Mouse (Mus musculus) adrenal gland, adult 8-10 months (tissue): Measurements from ENCODE around the gene Lyrm1. TPM values are rescaled to one million over a fixed set of nuclear protein-coding genes. Genes with fewer than 3 reads are reported as not detected.

Experiments
- DNase-seq: peaks from one replicate; pipeline ENCODE4 v3.0.0; 2022
- total RNA-seq, 4 experiments: library from RNA; stranded (reverse); gene quantifications; 2 replicates each; pipeline ENCODE4 v1.2.4; 2022

Gene Lyrm1
- total RNA-seq: 1 to 10 TPM; 5.7 to 6.9 (median 5.8) TPM

GRCm38 (mm10) chr7:119895639-119896512, at the start of gene Lyrm1, which contains the start of gene Dcun1d3:
Gene Lyrm1 (plus strand): TSS chr7:119895861.
Gene Dcun1d3 (minus strand): TSS chr7:119896298.
- peak; percentile 97 for DNase-seq

DNA sequence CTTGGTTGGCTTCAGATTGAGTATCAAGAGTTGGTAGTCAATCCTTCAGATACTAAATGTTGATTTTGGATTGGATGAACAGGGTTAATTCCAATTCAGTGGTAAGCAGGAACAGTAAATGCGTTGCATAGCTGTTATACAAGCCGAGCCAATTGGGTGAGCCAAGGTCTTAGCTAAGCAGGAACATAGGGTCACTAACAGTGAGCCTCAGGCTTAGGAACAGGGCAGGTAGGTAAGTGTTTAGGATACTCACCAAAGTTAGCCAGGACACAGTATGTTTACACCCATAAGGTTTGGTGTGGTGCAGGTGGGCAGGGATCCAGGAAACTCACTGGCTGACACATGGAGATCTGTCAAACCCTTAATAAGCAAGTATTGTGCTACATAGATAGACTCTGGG, 48.3 kb upstream of the Lyrm1 start:
- DNase-seq: no peak

DNA sequence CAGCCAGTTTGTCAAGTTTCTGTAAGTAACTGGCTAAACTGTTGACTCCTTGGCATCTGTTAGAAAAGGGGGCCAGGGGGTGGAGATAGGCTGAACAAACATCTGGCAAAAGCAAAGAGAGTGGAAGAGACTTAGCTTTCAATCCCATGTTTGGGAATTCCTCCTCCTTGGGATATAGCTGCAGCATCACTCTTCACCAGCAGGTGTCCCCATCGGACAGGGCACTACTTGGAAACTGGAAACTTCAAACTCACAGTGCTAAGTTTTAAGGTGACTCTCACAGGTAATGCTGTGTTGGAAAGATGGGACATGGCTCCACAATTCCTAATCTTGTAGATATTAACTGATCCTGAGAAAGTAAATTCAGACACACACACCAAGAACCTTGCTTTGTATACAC, 46.6 kb upstream of the Lyrm1 start:
- peak; percentile 31 for DNase-seq

DNA sequence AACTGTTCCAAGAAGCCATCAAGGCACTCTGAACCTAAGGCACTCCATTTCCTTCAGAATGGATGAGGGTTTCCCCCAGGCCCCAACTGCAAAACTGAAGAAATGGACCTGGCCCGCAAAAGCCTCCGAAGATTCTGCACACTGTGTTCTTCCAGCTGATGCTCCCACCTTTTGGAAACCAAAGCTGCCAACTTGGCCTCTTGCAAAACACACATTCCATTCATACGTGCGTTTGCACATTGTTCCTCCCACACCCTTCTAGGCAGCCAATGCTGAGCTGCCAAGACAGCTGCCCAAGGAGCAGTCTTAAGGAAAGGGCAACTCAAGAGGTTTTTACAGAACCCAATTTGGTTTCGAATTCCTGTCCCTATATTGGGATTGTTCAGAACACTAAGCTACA, 44.9 kb upstream of the Lyrm1 start:
- peak; percentile 9 for DNase-seq

- DNase-seq: no peak
Observed at GRCm38 (mm10) chr7:119852494-119852893, 43.2 kb upstream of the Lyrm1 start.

- no peak for DNase-seq
Observed at GRCm38 (mm10) chr7:119853186-119853585, 42.5 kb upstream of the Lyrm1 start.

- DNase-seq: no peak
Observed at GRCm38 (mm10) chr7:119854362-119854761, 41.3 kb upstream of the Lyrm1 start.

- no peak for DNase-seq
Observed at GRCm38 (mm10) chr7:119855031-119855430, 40.6 kb upstream of the Lyrm1 start.

DNA sequence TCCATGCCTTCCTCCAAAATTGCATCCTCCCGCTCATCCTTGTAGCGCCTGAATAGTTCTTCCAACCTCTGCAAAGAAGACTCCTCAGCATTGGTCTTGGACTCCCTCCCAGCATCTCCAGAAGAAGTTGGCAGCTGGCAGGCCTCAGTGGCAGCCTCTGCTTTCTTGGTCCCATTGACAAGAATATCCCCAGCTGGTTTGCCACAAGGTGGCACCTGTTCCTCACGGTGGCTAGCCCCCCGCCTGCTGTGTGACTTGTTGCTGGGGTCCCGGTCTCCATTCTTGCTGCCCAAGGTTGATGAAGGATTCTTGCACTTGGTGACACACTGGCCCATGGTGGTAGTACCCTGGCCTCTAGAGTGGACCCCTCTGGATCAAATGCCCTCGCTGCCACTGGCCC, 36.2 kb upstream of the Lyrm1 start:
- DNase-seq: no peak

DNA sequence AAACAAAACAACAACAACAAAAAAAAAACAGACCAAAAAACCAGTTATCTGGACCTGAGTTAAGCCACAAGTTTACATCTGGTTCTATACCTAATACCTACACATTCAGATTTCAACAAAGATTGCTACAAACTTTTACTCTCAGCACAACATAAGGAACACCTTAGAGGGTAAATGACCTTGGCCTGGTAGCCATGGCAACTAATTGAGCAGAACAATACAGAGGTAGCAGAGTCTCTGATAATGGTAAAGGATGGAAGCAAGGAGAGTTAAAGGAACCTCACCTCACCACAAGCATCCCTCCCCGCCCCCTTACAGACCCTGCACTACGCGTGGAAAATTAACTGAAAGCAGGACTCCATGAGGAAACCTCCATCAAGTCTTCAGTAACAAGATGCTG, 35.5 kb upstream of the Lyrm1 start:
- DNase-seq: no peak

GRCm38 (mm10) chr7:119860554-119860953, 35.1 kb upstream of the Lyrm1 start:
- no peak for DNase-seq

DNA sequence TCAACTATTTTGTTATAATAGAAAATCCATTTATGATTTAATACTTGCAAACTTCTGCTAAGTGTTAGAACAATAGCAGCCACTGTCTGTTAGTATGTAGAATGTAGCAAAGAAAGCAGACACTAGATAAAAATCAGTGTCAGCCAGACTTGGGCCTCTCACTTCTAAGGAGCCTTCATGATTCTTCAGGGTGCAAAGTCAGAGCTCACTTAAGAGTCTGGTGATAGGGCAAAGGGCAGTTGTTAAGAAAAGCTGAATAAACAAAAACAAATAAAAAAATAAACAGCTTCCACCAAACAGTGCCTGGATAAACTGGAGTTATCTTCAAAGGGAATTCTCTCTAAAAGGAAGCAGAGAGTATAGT, 34.7 kb upstream of the Lyrm1 start:
- DNase-seq: no peak

- DNase-seq: peak; percentile 42
Observed at GRCm38 (mm10) chr7:119861335-119862091, 34.1 kb upstream of the Lyrm1 start.

- DNase-seq: no peak
Observed at GRCm38 (mm10) chr7:119862167-119862566, 33.5 kb upstream of the Lyrm1 start.

DNA sequence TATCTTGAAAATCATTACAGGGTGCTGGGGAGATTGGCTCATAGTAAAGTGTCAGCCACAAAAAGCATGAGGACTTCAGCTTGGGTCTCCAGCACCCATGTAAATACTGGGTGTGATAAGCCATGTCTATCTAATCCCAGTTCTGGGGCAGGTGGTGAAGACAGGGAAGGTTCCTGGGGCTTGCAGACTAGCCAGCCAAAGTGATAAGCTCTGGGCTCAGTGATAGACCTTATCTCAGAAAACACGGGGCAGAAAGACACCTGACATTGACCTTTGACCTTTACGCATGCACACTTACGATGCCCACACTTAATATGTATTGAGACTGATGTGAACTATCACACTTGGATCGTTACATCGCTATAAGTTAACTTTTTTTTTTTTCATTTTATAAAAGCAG, 31.2 kb upstream of the Lyrm1 start:
- DNase-seq: no peak

GRCm38 (mm10) chr7:119866136-119866535, 29.5 kb upstream of the Lyrm1 start:
- DNase-seq: no peak

DNA sequence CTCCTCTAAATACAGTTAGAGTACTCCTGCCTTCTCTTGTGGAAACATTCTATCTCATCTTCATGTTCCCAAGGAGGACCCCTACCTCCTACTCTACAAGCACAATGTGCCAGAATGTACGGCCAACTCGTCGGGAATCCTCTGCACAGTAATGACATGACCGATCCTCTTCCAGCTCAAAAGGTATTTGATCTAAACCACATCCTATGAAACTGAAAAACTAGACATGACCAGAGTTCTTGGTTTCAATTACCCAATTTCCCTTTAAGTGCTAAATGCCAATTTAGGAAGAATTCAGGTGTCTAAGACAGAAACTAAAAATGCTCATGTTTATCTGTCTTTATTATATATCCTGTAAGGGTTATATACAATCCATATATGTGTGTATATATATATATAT, 23.5 kb upstream of the Lyrm1 start:
- no peak for DNase-seq

GRCm38 (mm10) chr7:119873050-119873449, 22.6 kb upstream of the Lyrm1 start:
- DNase-seq: no peak

- no peak for DNase-seq
Observed at GRCm38 (mm10) chr7:119875776-119876440, 19.8 kb upstream of the Lyrm1 start.

- DNase-seq: no peak
Observed at GRCm38 (mm10) chr7:119879171-119879570, 16.5 kb upstream of the Lyrm1 start.

GRCm38 (mm10) chr7:119880345-119880744, 15.3 kb upstream of the Lyrm1 start:
- DNase-seq: no peak

GRCm38 (mm10) chr7:119881229-119881628, 14.4 kb upstream of the Lyrm1 start:
- DNase-seq: no peak

DNA sequence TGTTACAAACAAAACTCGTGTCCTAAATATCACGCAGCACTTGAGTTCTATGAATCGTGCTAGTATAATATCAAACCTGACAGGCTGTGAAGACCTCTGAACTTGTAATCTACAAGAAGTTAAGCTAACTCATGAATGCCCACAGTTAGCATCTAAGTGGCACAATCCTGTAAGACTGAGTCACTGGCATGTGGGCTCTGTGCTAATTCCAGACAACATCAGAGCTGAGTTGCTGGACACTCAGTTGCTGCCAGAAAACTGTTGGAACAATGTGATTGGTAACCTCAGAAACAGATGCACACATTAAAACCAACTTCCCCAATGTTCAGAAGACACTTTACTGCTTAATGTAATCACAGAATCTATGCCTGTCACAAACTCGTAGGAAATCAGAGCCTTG, 7.8 kb upstream of the Lyrm1 start:
- no peak for DNase-seq
